Mouse (Mus musculus): Measurements from ENCODE around the gene Sipa1l3. TPM values are rescaled to one million over a fixed set of nuclear protein-coding genes. Genes with fewer than 3 reads are reported as not detected.

Sipa1l3 gene
- polyA plus RNA-seq, 1 experiment from 2014 or later, result 14.8 TPM

DNA sequence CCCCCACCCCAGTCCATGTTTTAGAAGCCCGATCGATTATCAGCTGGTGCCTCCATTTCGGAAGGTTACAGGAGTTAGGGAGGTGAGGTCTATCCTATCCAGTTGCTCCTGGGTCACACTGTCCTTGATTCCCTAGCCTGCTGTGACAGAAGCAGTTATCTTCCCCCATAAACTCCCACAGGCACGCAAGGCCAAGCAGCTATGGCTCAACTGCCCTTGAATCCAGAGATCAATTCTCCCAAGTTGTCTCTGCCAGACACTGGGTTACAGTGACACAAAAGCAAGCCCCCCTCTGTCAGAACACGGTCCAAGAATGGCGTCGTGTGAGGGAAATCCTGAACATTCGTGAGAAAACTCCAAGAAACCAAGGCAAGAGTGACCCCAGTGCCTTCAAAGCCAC is 163.0 kb downstream of the Sipa1l3 start:
- 95% methylated on average over 8 of the region's 8 CpGs for WGBS

DNA sequence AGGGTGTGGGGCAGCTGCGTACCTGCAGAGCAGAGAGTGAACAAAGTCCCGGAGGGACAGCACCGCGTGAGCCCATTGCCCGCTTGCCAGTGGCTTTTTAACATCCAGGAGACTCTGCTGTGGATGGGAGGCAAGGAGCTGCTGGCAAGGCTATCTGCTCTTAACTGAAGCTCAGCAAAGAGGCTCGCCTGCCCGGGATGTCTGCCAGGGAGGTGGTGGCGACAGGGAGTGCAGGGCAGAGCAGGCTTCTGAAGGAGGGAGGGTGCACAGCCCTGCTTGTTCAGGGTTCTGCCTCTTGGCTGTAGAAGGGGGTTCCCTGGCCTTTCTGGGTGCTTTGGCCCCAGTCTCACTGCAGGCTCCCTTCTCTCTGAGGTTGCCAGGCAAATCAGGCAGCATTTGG is 164.3 kb downstream of the Sipa1l3 start:
- H3K4me3 ChIP-seq (replicated peaks), result no peak overlapping the region
- H3K9me3 ChIP-seq, result no peaks in the 10 kb centered on the region
- H3K27ac ChIP-seq, result no peak overlapping the region
- no peak overlapping the region for H3K9ac ChIP-seq (replicated peaks)
- no peaks in the 10 kb centered on the region; the same call in 1 of the 2 replicates for H3K4me1 ChIP-seq (replicated peaks)
- no peak for ATAC-seq
- WGBS, result 82% methylated on average over 8 of the region's 8 CpGs
- peaks cover 34% of the 10 kb centered on the region for H3K36me3 ChIP-seq
- no peak overlapping the region for H3K4me2 ChIP-seq (replicated peaks)
- H3K27me3 ChIP-seq, result no peaks in the 10 kb centered on the region

More for the DNA sequence above, 163.0 kb downstream of the Sipa1l3 start:
- H3K4me1 ChIP-seq (replicated peaks), result no peaks in the 10 kb centered on the region
- ATAC-seq, result no peak
- no peak overlapping the region for H3K4me3 ChIP-seq (replicated peaks)
- H3K4me2 ChIP-seq (replicated peaks), result no peak overlapping the region
- H3K9ac ChIP-seq (replicated peaks), result no peak overlapping the region
- peaks cover 21% of the 10 kb centered on the region for H3K36me3 ChIP-seq
- H3K27ac ChIP-seq, result no peak overlapping the region
- no peaks in the 10 kb centered on the region for H3K9me3 ChIP-seq
- no peaks in the 10 kb centered on the region for H3K27me3 ChIP-seq

DNA sequence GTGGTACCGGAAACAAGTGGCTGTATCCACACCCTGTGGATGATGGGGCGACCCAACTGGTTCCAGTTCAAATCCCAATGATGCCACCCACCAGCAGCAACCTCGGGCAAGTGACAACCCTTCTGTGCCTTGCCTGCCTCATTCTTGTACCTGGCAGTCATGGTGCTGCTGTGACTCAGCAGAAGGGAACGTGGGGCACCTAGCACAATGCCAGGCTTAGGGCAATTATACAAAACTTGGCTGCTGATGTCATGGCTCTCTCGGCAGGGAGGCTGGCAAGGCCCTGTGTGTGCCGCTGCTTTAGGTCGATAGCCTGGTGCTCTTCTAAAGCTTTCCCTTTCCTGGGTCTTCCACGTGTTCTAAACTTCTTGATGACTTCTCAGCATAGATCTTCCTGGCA is 166.2 kb downstream of the Sipa1l3 start:
- no peaks in the 10 kb centered on the region for H3K9me3 ChIP-seq
- H3K4me1 ChIP-seq (replicated peaks), result no peaks in the 10 kb centered on the region; the same call in 1 of the 2 replicates
- H3K27ac ChIP-seq, result no peak overlapping the region
- no peak overlapping the region for H3K4me2 ChIP-seq (replicated peaks)
- no peak for ATAC-seq
- H3K27me3 ChIP-seq, result no peaks in the 10 kb centered on the region
- peaks cover 41% of the 10 kb centered on the region for H3K36me3 ChIP-seq
- WGBS, result 89% methylated on average over 8 of the region's 8 CpGs
- no peak overlapping the region for H3K4me3 ChIP-seq (replicated peaks)
- H3K9ac ChIP-seq (replicated peaks), result no peak overlapping the region

DNA sequence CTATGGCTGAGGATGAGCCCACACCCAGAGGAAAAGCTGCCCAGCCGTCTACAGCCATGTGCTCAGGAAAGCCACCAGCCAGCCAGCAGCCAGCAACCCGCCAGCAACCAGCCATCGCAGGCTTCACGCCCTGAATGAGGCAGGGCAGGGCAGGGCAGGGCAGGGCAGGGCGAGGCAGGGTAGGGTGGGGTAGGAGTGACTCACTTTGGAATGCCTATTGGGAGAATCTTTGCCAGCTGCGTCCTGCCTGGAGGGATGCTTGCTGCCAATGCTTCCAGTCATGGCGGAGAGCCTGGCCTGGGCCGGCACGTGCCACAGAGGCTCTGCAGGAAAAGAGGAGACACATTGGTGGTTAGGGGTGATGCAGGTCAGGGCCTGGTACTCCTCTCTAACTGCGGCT is 168.0 kb downstream of the Sipa1l3 start:
- ATAC-seq, result no peak
- H3K4me2 ChIP-seq (replicated peaks), result no peak overlapping the region
- no peak overlapping the region for H3K27ac ChIP-seq
- H3K36me3 ChIP-seq, result peaks cover 41% of the 10 kb centered on the region
- peaks cover 8% of the 10 kb centered on the region; the same call in 1 of the 2 replicates for H3K4me1 ChIP-seq (replicated peaks)
- H3K4me3 ChIP-seq (replicated peaks), result no peak overlapping the region
- WGBS, result 95% methylated on average over 10 of the region's 10 CpGs
- no peaks in the 10 kb centered on the region for H3K27me3 ChIP-seq
- no peak overlapping the region for H3K9ac ChIP-seq (replicated peaks)
- no peaks in the 10 kb centered on the region for H3K9me3 ChIP-seq

DNA sequence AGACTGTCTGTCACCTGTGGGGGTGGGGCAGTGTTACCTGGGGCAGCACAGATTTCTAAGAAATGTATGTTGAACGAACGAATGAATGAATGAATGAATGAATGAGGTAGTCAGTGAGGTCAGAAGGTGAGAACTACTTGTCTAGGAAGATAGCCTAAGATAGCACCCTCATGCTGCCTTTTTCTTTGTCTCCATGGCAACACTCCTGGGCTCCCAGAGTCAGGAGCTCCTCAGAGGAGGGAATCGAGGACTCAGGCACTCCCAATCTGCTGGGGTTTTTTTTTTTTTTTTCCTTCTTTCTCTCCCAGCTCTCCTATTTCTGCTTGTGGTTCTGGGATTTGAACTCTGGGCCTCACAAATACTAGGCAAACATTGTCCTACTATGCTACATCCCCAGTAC is 172.2 kb downstream of the Sipa1l3 start:
- Histone ChIP-seq H3K27me3 (no peaks in the 10 kb centered on the region), H3K27ac (no peak overlapping the region), H3K9me3 (no peaks in the 10 kb centered on the region), H3K4me1 (replicated peaks) (peaks cover 20% of the 10 kb centered on the region), H3K4me3 (replicated peaks) (no peak overlapping the region), H3K4me2 (replicated peaks) (no peak overlapping the region), H3K9ac (replicated peaks) (no peak overlapping the region), H3K36me3 (peaks cover 32% of the 10 kb centered on the region)
- 58% methylated on average over 3 of the region's 3 CpGs for WGBS
- ATAC-seq, result no peak

DNA sequence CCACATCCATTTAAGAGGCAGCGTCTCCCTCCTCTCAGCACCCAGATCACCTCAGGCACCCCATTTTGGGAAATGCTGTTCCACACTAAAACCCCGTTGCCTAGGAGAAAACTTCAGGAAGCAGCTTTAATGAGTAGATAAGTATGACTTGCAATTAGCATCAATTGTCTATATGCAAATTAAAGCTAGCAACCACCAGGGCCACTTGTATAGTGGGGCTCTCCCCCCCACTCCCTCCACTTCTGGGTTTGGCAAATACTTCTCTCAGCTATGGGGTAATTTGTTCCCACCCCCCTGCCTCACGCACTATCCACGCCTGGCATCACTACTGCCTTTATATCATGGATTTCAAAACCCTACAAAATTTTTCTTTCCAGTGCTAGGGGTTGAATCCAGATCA is 172.9 kb downstream of the Sipa1l3 start:
- Histone ChIP-seq H3K27ac (no peak overlapping the region), H3K27me3 (no peaks in the 10 kb centered on the region), H3K36me3 (peaks cover 27% of the 10 kb centered on the region), H3K9me3 (no peaks in the 10 kb centered on the region), H3K4me1 (replicated peaks) (peaks cover 20% of the 10 kb centered on the region), H3K9ac (replicated peaks) (no peak overlapping the region), H3K4me2 (replicated peaks) (no peak overlapping the region), H3K4me3 (replicated peaks) (no peak overlapping the region)
- 72% methylated on average over 4 of the region's 4 CpGs for whole genome bisulfite sequencing
- no peak for ATAC-seq

DNA sequence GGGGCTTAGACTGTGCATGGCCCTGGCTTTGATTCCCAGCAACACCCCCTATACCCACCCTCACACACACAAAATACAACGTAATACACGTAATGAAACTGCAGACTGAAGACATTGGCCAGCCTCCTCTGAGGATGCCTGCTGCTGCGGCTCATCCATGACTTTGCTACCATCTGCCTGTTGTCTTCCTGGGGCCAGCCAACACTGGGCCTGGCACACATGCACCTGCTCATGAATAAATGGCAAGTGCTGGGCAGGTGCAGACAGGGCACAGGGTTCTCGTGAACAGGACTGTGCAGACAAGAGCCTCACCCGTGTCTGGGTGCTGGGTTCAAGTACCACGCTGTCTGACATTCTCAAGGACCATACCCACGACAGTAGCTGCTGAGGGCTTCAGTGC is 174.7 kb downstream of the Sipa1l3 start:
- Histone ChIP-seq H3K4me1 (replicated peaks) (peaks cover 20% of the 10 kb centered on the region), H3K36me3 (peaks cover 11% of the 10 kb centered on the region; the same call in 1 of the 2 replicates), H3K9ac (replicated peaks) (no peak overlapping the region), H3K4me2 (replicated peaks) (no peak overlapping the region), H3K27me3 (no peaks in the 10 kb centered on the region), H3K9me3 (no peaks in the 10 kb centered on the region), H3K27ac (no peak overlapping the region), H3K4me3 (replicated peaks) (no peak overlapping the region)
- 91% methylated on average over 7 of the region's 7 CpGs for WGBS
- no peak for ATAC-seq

DNA sequence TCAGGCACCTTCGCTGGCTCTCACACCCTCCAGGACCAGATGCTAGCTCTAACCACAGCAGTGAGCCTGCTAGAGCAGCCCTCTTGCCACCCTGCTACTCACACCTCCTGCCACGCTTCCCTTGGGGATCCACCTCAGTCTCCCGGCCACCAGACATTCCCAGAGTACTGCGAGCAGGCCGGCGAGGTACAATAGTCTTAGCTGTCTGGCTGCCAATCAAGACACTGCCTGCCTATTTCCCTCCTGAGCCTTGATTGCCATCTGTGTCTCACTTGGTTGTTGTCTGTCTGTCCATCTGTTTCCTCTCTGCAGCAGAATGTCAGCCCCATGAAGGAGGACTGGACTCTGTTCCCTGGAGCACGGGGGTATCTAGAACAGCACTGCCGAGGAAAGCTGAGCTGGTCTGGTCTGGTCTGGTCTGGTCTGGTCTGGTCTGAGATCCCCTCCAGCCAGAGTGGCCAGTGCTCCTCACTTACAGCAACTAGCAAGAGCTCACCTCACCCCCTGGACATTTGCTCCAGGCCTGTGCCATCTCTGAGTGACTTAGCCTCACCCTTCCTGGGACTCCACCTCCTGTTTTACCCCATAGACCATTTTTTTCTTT is 175.8 kb downstream of the Sipa1l3 start:
- peaks cover 20% of the 10 kb centered on the region for H3K4me1 ChIP-seq (replicated peaks)
- H3K27ac ChIP-seq, result peak overlapping the region; percentile 56
- H3K4me2 ChIP-seq (replicated peaks), result no peak overlapping the region
- 54% methylated on average over 8 of the region's 8 CpGs for WGBS
- peak overlapping the region; percentile 41 for H3K9ac ChIP-seq (replicated peaks)
- H3K9me3 ChIP-seq, result no peaks in the 10 kb centered on the region
- no peaks in the 10 kb centered on the region for H3K27me3 ChIP-seq
- H3K4me3 ChIP-seq (replicated peaks), result no peak overlapping the region
- ATAC-seq, result no peak
- H3K36me3 ChIP-seq, result peaks cover 7% of the 10 kb centered on the region; the same call in 1 of the 2 replicates

DNA sequence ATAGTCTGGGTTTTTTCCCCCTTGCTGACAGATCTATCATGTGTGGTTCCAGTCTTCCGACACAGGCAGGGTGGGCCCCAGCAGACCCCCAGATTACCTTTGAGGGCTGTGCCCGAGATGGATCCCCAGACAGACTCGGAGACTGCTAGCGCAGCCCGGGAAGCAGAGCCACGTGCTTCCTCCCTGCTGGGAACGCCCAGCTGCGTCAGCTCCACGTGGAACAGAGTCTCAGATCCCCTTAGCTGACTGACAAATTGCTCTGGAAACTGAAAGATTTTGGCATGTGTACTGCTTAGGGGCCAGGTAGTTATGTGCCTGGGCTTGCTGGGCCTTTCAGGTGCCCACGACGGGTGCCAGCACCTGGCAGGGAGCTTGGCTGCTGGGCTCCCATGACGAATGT is 176.7 kb downstream of the Sipa1l3 start:
- Histone ChIP-seq H3K27ac (no peak overlapping the region; the same call in 1 of the 2 replicates), H3K9ac (replicated peaks) (no peak overlapping the region; the same call in 1 of the 2 replicates), H3K27me3 (no peaks in the 10 kb centered on the region), H3K4me3 (replicated peaks) (no peak overlapping the region), H3K9me3 (no peaks in the 10 kb centered on the region), H3K4me1 (replicated peaks) (peaks cover 20% of the 10 kb centered on the region), H3K36me3 (peaks cover 14% of the 10 kb centered on the region; the same call in 1 of the 2 replicates), H3K4me2 (replicated peaks) (no peak overlapping the region)
- ATAC-seq, result no peak
- WGBS, result 70% methylated on average over 12 of the region's 12 CpGs

DNA sequence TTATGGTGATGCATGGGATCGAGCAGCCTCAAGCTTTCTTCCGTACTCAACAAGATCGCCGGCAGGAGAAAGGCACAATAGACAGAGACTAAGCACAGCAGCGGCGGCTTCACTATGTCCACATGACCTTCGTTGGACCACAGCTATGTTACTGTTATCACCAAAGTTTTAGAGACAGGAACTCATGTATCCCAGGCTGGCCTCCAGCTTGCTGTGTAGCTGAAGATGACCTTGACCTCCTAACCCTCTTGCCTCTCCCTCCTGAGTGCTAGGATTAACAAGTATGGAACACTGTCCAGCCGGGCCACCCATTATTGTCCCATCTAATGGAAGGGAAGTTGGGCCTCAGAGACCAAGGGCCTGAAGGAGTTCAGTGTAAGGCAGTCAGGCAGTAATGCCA is 177.6 kb downstream of the Sipa1l3 start:
- no peak for ATAC-seq
- no peak overlapping the region for H3K4me2 ChIP-seq (replicated peaks)
- no peaks in the 10 kb centered on the region for H3K9me3 ChIP-seq
- 92% methylated on average over 8 of the region's 8 CpGs for WGBS
- no peak overlapping the region for H3K4me3 ChIP-seq (replicated peaks)
- H3K4me1 ChIP-seq (replicated peaks), result peaks cover 12% of the 10 kb centered on the region
- no peaks in the 10 kb centered on the region for H3K27me3 ChIP-seq
- H3K36me3 ChIP-seq, result peaks cover 14% of the 10 kb centered on the region; the same call in 1 of the 2 replicates
- no peak overlapping the region for H3K27ac ChIP-seq
- no peak overlapping the region for H3K9ac ChIP-seq (replicated peaks)

DNA sequence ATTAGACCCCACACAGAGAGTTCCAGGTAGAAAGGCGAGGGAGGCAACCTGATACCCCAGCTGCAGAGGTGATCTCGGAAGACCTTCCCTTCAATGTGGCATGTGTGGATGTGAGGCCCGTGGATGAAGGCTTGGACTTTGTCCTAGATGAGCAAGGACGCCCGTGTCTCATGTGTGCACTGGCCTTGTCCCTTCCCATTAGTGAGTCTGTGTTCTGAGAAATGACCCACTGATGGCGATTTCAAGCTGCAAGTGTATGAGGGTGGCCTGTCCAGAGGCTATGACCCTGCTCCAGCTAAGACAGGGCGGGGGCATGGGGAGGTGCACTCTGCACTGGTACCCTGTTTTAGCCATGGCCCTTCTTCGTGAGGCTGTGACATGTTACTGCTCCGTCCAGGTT is 178.2 kb downstream of the Sipa1l3 start:
- Histone ChIP-seq H3K9ac (replicated peaks) (no peak overlapping the region), H3K27me3 (no peaks in the 10 kb centered on the region), H3K4me1 (replicated peaks) (peaks cover 12% of the 10 kb centered on the region), H3K9me3 (no peaks in the 10 kb centered on the region), H3K36me3 (peaks cover 14% of the 10 kb centered on the region; the same call in 1 of the 2 replicates), H3K27ac (no peak overlapping the region), H3K4me2 (replicated peaks) (no peak overlapping the region), H3K4me3 (replicated peaks) (no peak overlapping the region)
- no peak for ATAC-seq
- 93% methylated on average over 9 of the region's 9 CpGs for WGBS

DNA sequence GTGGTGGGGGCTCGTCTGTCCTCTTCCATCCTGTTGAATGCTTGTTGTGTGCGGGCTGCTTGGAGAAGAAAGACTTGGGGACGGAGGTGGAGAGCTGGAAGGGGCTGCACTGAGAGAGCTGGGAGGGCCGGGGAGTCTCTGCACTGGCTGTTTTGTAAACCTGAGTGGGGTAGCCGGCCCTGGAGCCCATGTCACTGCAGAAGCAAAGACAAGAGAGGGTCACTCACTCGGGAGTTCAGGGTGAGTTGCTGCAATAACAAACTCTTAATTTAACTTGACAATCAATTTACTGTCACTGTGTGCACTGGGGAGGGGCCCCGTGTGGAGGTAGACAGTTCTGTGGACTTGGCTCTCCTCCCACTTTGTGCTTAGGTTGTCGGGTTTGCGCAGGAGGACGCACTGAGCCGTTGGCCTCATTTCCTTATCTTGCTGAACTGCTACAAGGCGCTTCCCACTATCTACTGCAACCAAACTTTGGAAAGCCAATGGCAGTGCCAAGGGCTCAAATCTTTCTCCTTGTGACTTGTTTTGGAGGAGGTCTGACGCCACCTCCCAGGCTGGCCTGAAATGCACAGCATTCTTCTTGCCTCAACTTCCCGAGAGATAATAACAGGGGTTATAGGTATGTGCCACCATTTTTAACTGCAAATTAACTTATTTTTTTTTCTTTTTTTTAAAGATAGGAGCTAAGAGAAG is 179.3 kb downstream of the Sipa1l3 start:
- H3K9ac ChIP-seq (replicated peaks), result no peak overlapping the region
- H3K4me2 ChIP-seq (replicated peaks), result no peak overlapping the region
- H3K27ac ChIP-seq, result 0 out of 2 replicates have a peak overlapping the region, but pooled peaks have one; percentile 19
- H3K36me3 ChIP-seq, result peaks cover 18% of the 10 kb centered on the region; the same call in 1 of the 2 replicates
- no peak overlapping the region for H3K4me3 ChIP-seq (replicated peaks)
- no peaks in the 10 kb centered on the region for H3K9me3 ChIP-seq
- WGBS, result 84% methylated on average over 14 of the region's 14 CpGs
- no peaks in the 10 kb centered on the region for H3K27me3 ChIP-seq
- peaks cover 17% of the 10 kb centered on the region for H3K4me1 ChIP-seq (replicated peaks)
- ATAC-seq, result no peak
